Mouse (Mus musculus): Measurements from ENCODE around the gene Ccdc122. TPM values are rescaled to one million over a fixed set of nuclear protein-coding genes. Genes with fewer than 3 reads are reported as not detected.

Ccdc122 gene
- polyA plus RNA-seq, 1 experiment = 2.2 TPM

- no peak for TF ChIP-seq CTCF (IDR thresholded peaks at IDR 0.05; ENCODE audit: borderline replicate concordance, insufficient read depth, low read depth, low read length)
- TF ChIP-seq POLR2A (IDR thresholded peaks at IDR 0.05; ENCODE audit: borderline replicate concordance, insufficient read depth, low read length) = no peak
- H3K27me3 ChIP-seq (ENCODE audit: control insufficient read depth, insufficient read depth, low read length) = no peaks in the 10 kb centered on the region
- no peak overlapping the region for H3K4me3 ChIP-seq (replicated peaks; ENCODE audit: insufficient read depth, low read depth, low read length)
- H3K27ac ChIP-seq (ENCODE audit: insufficient read depth, low read length) = no peak overlapping the region
- 76% methylated on average over 6 of the region's 6 CpGs for WGBS
- no peaks in the 10 kb centered on the region for H3K4me1 ChIP-seq (ENCODE audit: control insufficient read depth, insufficient read depth, low read length)
- no peak for DNase-seq
These were observed 100.4 kb downstream of the Ccdc122 start for GRCm38 (mm10) chr14:77136936-77137335.

GRCm38 (mm10) chr14:77141324-77142282 lies 105.0 kb downstream of the Ccdc122 start:
- TF ChIP-seq CTCF (IDR thresholded peaks at IDR 0.05; ENCODE audit: borderline replicate concordance, insufficient read depth, low read depth, low read length) (peak; percentile 46; the same call in 1 of the 2 replicates), POLR2A (IDR thresholded peaks at IDR 0.05; ENCODE audit: borderline replicate concordance, insufficient read depth, low read length) (no peak)
- H3K27ac ChIP-seq (ENCODE audit: insufficient read depth, low read length) = no peak overlapping the region
- 19% methylated on average over 16 of the region's 17 CpGs for WGBS

GRCm38 (mm10) chr14:77145103-77145502 lies 108.5 kb downstream of the Ccdc122 start:
- Histone ChIP-seq H3K4me3 (replicated peaks; ENCODE audit: insufficient read depth, low read depth, low read length) (no peak overlapping the region), H3K27ac (ENCODE audit: insufficient read depth, low read length) (no peak overlapping the region), H3K27me3 (ENCODE audit: control insufficient read depth, insufficient read depth, low read length) (no peaks in the 10 kb centered on the region), H3K4me1 (ENCODE audit: control insufficient read depth, insufficient read depth, low read length) (no peaks in the 10 kb centered on the region)
- DNase-seq = no peak
- 86% methylated on average over 4 of the region's 4 CpGs for WGBS
- no peak for TF ChIP-seq POLR2A (IDR thresholded peaks at IDR 0.05; ENCODE audit: borderline replicate concordance, insufficient read depth, low read length)
- no peak for TF ChIP-seq CTCF (IDR thresholded peaks at IDR 0.05; ENCODE audit: borderline replicate concordance, insufficient read depth, low read depth, low read length)

More at GRCm38 (mm10) chr14:77141324-77142282, 105.0 kb downstream of the Ccdc122 start:
- no peak overlapping the region for H3K4me3 ChIP-seq (replicated peaks; ENCODE audit: insufficient read depth, low read depth, low read length)
- peak; percentile 61 to 65 for DNase-seq
- no peaks in the 10 kb centered on the region for H3K27me3 ChIP-seq (ENCODE audit: control insufficient read depth, insufficient read depth, low read length)
- no peaks in the 10 kb centered on the region for H3K4me1 ChIP-seq (ENCODE audit: control insufficient read depth, insufficient read depth, low read length)

- 98% methylated on average over 1 of the region's 1 CpGs for WGBS
These were observed 111.1 kb downstream of the Ccdc122 start for GRCm38 (mm10) chr14:77147635-77148034.

GRCm38 (mm10) chr14:77150556-77150955 lies 114.0 kb downstream of the Ccdc122 start:
- no peak overlapping the region for H3K27ac ChIP-seq (ENCODE audit: insufficient read depth, low read length)
- H3K4me1 ChIP-seq (ENCODE audit: control insufficient read depth, insufficient read depth, low read length) = no peaks in the 10 kb centered on the region; the same call in 1 of the 2 replicates
- no peaks in the 10 kb centered on the region for H3K27me3 ChIP-seq (ENCODE audit: control insufficient read depth, insufficient read depth, low read length)
- DNase-seq = no peak
- no peak overlapping the region for H3K4me3 ChIP-seq (replicated peaks; ENCODE audit: insufficient read depth, low read depth, low read length)
- TF ChIP-seq POLR2A (IDR thresholded peaks at IDR 0.05; ENCODE audit: borderline replicate concordance, insufficient read depth, low read length) = no peak
- no peak for TF ChIP-seq CTCF (IDR thresholded peaks at IDR 0.05; ENCODE audit: borderline replicate concordance, insufficient read depth, low read depth, low read length)
- WGBS = 90% methylated on average over 6 of the region's 6 CpGs

More at GRCm38 (mm10) chr14:77147635-77148034, 111.1 kb downstream of the Ccdc122 start:
- Histone ChIP-seq H3K27me3 (ENCODE audit: control insufficient read depth, insufficient read depth, low read length) (no peaks in the 10 kb centered on the region), H3K27ac (ENCODE audit: insufficient read depth, low read length) (no peak overlapping the region), H3K4me3 (replicated peaks; ENCODE audit: insufficient read depth, low read depth, low read length) (no peak overlapping the region), H3K4me1 (ENCODE audit: control insufficient read depth, insufficient read depth, low read length) (no peaks in the 10 kb centered on the region)
- DNase-seq = no peak
- TF ChIP-seq POLR2A (IDR thresholded peaks at IDR 0.05; ENCODE audit: borderline replicate concordance, insufficient read depth, low read length) (no peak), CTCF (IDR thresholded peaks at IDR 0.05; ENCODE audit: borderline replicate concordance, insufficient read depth, low read depth, low read length) (no peak)

GRCm38 (mm10) chr14:77151431-77151830 lies 114.9 kb downstream of the Ccdc122 start:
- 44% methylated on average over 7 of the region's 7 CpGs for WGBS
- Histone ChIP-seq H3K27me3 (ENCODE audit: control insufficient read depth, insufficient read depth, low read length) (no peaks in the 10 kb centered on the region), H3K4me3 (replicated peaks; ENCODE audit: insufficient read depth, low read depth, low read length) (no peak overlapping the region), H3K27ac (ENCODE audit: insufficient read depth, low read length) (no peak overlapping the region), H3K4me1 (ENCODE audit: control insufficient read depth, insufficient read depth, low read length) (no peaks in the 10 kb centered on the region; the same call in 1 of the 2 replicates)
- no peak for TF ChIP-seq POLR2A (IDR thresholded peaks at IDR 0.05; ENCODE audit: borderline replicate concordance, insufficient read depth, low read length)
- no peak for TF ChIP-seq CTCF (IDR thresholded peaks at IDR 0.05; ENCODE audit: borderline replicate concordance, insufficient read depth, low read depth, low read length)
- DNase-seq = no peak

- 1% methylated on average over 72 of the region's 73 CpGs for WGBS
- DNase-seq = peak; percentile 86 to 87
- H3K4me3 ChIP-seq (replicated peaks; ENCODE audit: insufficient read depth, low read depth, low read length) = peak within 1 kb of the TSS; percentile 90
- H3K27ac ChIP-seq (ENCODE audit: insufficient read depth, low read length) = peak within 1 kb of the TSS; percentile 68
- H3K27me3 ChIP-seq (ENCODE audit: control insufficient read depth, insufficient read depth, low read length) = no peaks in the 10 kb centered on the region
- no peaks in the 10 kb centered on the region; the same call in 1 of the 2 replicates for H3K4me1 ChIP-seq (ENCODE audit: control insufficient read depth, insufficient read depth, low read length)
- TF ChIP-seq CTCF (IDR thresholded peaks at IDR 0.05; ENCODE audit: borderline replicate concordance, insufficient read depth, low read depth, low read length) (no peak), POLR2A (IDR thresholded peaks at IDR 0.05; ENCODE audit: borderline replicate concordance, insufficient read depth, low read length) (peak; percentile 38; the same call in 1 of the 2 replicates)
These were observed 119.8 kb downstream of the Ccdc122 start, which contains the start of gene Enox1 for GRCm38 (mm10) chr14:77156222-77156910. Gene Enox1 (plus strand): TSS chr14:77156763.
